Mouse (Mus musculus): Measurements from ENCODE around the gene Cmpk1.
"Not testable (repeated sequence)": the region's sequence is repeated elsewhere in the genome, so short reads cannot be mapped to it uniquely, and the experiment has no call there.

Gene Cmpk1

GRCm38 (mm10) chr4:114986591-114987432 is at the start of gene Cmpk1:
Gene Cmpk1, minus strand, starts transcription at chr4:114987241.
- peak; percentile 86 for DNase-seq

GRCm38 (mm10) chr4:115035043-115035442 is 48.0 kb upstream of the Cmpk1 start:
- DNase-seq, result no peak

GRCm38 (mm10) chr4:115019997-115020396 is 33.0 kb upstream of the Cmpk1 start:
- no peak for DNase-seq

GRCm38 (mm10) chr4:115014276-115014675 is 27.2 kb upstream of the Cmpk1 start:
- no peak for DNase-seq

- no peak for DNase-seq
These were observed 13.4 kb upstream of the Cmpk1 start for GRCm38 (mm10) chr4:115000429-115000795.

GRCm38 (mm10) chr4:114999773-115000428 is 12.9 kb upstream of the Cmpk1 start, which contains the start of gene Stil:
Gene Stil, plus strand, starts transcription at chr4:115000159.
- DNase-seq, result peak; percentile 95

- no peak for DNase-seq
These were observed 12.4 kb upstream of the Cmpk1 start for GRCm38 (mm10) chr4:114999445-114999772.

- DNase-seq, result peak; percentile 53
These were observed 10.0 kb upstream of the Cmpk1 start for GRCm38 (mm10) chr4:114997051-114997450.

- DNase-seq, result no peak
These were observed 7.2 kb upstream of the Cmpk1 start for GRCm38 (mm10) chr4:114994218-114994617.

- no peak for DNase-seq
These were observed 840 bp downstream of the Cmpk1 start for GRCm38 (mm10) chr4:114986211-114986590.

GRCm38 (mm10) chr4:114983020-114983419 is 4.0 kb downstream of the Cmpk1 start:
- no peak for DNase-seq

GRCm38 (mm10) chr4:114982619-114983018 is 4.4 kb downstream of the Cmpk1 start:
- no peak for DNase-seq

- DNase-seq, result no peak
These were observed 13.8 kb downstream of the Cmpk1 start for GRCm38 (mm10) chr4:114973229-114973740.

- DNase-seq, result peak; percentile 19
These were observed 16.3 kb downstream of the Cmpk1 start for GRCm38 (mm10) chr4:114970736-114971135.

- DNase-seq, result not testable (repeated sequence)
These were observed 26.2 kb downstream of the Cmpk1 start for GRCm38 (mm10) chr4:114960881-114961280.

- DNase-seq, result no peak
These were observed 27.5 kb downstream of the Cmpk1 start for GRCm38 (mm10) chr4:114959533-114959932.

GRCm38 (mm10) chr4:114958786-114959185 is 28.3 kb downstream of the Cmpk1 start:
- DNase-seq, result no peak

- no peak for DNase-seq
These were observed 28.8 kb downstream of the Cmpk1 start for GRCm38 (mm10) chr4:114958231-114958630.

- DNase-seq, result peak; percentile 11
These were observed 29.6 kb downstream of the Cmpk1 start for GRCm38 (mm10) chr4:114957403-114957802.

- DNase-seq, result no peak
These were observed 33.9 kb downstream of the Cmpk1 start for GRCm38 (mm10) chr4:114953172-114953571.

- no peak for DNase-seq
These were observed 39.1 kb downstream of the Cmpk1 start for GRCm38 (mm10) chr4:114947852-114948481.

GRCm38 (mm10) chr4:114947395-114947794 is 39.6 kb downstream of the Cmpk1 start:
- DNase-seq, result peak; percentile 86

GRCm38 (mm10) chr4:114946416-114946815 is 40.6 kb downstream of the Cmpk1 start:
- DNase-seq, result no peak

GRCm38 (mm10) chr4:114945021-114945420 is 42.0 kb downstream of the Cmpk1 start:
- DNase-seq, result no peak
